Mouse (Mus musculus) myocyte (in vitro differentiated cells): ENCODE results near the gene Scarb1.

ENCODE experiments used
- E2F4 ChIP-seq: IDR thresholded peaks from one replicate; pipeline ENCODE4 v1.6.1; 2011; ENCODE audit warnings: mild to moderate bottlenecking, control low read depth, moderate library complexity; ENCODE audit not compliant: insufficient read depth
- POLR2AphosphoS2 ChIP-seq: IDR thresholded peaks from one replicate; pipeline ENCODE4 v1.6.1; 2011; ENCODE audit warnings: low read depth, control low read depth; ENCODE audit not compliant: insufficient read length

GRCm38 (mm10) chr5:125291387-125291786, 49.5 kb downstream of the Scarb1 start:
- TF ChIP-seq POLR2AphosphoS2 (no peak), E2F4 (no peak)
